Mouse (Mus musculus) spleen, adult 18-20 months (tissue): ENCODE results near the gene Fbxo39.

ENCODE experiments used
- DNase-seq, 2 experiments: peaks; one replicate each; pipeline ENCODE4 v3.0.0; 2022; ENCODE audit warnings: mixed read lengths in 2 of 2

Gene Fbxo39

GRCm38 (mm10) chr11:72366126-72366525 is 51.9 kb downstream of the Fbxo39 start:
- no peak for DNase-seq

DNA sequence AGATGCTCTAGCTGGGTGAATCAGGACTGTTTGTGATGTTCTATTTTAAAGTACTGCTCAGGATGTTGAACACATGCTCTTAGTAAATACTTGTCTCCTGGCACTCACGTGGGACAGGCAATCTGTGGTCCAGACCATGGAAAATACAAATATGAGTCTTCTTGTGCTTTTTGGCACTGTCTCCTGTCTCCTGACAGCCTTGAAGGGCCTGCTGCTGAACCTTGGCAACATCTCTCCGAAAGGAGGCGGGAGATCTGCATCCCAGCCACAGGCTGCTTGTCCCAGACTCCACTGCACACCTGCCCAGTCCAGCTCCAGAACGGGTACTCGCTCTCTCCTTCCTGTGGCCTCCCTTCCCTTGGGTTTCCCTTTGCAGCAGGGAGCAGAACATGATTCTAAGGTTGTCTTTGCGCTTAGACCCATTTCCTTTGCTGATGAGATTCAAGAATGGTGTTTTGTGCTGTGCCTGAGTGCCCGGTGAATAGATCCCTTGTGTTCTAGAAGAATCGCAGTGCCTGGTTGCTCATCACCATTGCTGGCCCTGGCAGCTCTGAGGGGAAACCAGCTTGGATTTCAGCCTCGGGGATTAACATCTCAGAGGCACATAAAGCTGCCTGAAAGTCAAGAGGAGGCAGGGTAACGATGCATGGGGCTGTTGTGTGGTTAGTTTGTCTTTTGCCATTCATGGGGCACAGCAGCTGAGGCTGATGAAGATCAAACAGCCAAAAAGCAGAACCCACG is 53.9 kb downstream of the Fbxo39 start:
- DNase-seq: no peak
